Mouse (Mus musculus): ENCODE measurements around the gene Unk.
"Not testable (repeated sequence)": the region's sequence is repeated elsewhere in the genome, so short reads cannot be mapped to it uniquely, and the experiment has no call there.

Unk gene

DNA sequence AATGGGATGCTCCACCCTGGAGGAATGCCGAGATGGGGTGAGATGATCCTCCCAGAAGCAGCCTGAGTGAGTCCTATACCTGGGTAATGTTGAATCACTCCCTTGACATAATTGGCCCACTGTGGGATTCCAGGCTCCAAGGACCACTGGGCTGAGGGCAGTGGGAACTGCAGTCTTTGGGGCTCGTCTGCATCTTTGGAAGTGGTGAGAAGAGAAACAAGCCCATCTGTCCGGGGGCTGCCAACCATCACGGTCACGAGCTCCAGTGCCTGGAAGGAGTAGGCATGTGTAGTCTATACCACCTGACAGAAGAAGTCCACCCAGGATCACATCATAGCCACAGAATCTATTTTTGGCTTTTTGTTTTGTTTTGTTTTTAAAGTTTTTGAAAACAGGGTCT, 19.2 kb upstream of the Unk start:
- DNase-seq (ENCODE audit: low spot score) = no peak

DNA sequence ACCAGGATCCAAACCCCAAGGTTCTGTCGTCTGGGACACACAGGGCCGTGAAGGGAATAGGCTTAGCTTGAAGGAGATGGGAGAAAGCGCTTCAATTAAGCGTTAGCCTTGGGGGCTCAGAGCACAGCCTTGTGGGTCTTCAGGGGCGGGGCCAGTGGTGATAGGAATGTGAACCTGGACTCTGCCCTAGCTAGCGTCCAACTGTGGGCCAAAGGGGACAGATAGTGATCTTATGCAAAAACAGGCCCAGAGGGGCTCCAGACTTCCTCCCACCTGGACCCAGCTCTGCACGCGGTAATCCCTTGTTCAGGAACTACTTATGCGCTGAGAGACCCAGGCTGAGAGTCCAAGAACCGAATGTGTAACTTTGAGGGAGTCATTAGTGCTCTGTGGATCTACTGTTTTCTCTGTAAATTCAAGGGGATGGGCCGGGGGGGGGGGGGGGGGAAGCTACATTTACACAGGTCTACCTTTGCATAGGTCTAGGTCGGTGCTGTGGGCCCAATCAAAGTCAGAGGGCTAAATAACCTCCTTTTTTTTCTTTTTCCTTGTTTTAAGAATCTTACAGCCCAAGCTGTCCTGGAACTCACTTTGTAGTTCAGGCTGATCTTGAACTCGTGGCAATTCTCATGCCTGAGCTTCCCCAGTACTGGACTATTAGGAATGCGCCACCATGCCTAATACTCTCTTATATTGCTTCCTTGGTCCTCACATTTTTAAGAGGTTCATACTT, 18.4 kb upstream of the Unk start:
- no peak for DNase-seq (ENCODE audit: low spot score)

DNA sequence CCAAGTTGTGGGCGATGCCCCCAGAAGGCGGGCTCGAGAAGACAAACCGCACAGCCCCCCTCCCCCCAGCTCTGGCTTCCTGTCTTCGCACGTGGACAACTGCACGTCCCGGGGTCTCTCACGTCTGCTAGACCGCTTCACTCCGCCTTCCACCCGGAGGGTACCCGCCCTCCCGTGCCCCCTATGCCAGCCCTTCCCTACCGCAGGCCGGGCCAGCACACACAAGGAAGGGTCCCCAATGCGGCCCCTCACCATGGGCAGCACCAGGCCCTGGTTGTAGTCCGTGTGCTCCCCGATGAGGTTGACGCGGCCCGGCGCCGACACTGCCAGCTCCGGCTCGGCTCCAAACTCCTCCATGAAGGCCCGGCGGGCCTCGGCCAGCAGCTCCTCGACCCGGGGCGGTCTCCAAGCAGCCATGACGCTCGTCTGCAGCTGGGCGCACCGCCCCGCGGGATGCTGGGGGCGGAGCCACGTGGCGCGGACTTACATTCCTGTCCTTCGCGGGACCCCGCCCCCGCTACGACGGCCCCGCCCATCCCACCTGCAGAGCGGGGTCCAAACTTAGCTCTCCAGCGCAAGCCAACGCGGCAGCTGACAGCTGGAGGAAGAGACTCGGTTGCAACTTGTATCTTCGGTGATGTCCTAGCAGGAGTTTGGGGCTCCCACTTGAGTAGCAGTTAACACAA, 17.7 kb upstream of the Unk start, which contains the start of gene Galk1:
Gene Galk1 (minus strand): TSS at position 458 of the 686 bp plus-strand sequence.
- peak; percentile 93 for DNase-seq (ENCODE audit: low spot score)

DNA sequence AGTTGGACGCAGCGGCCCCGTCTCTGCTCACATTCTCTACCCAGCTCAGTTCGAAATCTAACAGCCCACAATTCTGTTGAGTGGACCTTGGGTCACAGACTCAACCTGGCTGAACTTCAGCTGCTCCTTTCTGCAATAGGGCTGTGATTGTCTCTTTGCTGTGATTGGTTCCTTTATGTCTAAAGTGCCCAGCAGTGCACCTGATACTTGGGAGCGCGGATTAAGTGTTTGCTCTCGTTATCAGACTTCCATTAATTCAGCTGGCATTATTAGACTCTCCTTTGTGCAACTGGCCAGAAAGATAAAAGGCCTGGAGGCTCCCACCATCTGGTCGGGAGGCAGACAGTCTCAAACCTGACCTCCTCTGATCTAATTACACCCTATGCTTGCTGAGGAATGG, 15.3 kb upstream of the Unk start:
- DNase-seq (ENCODE audit: low spot score) = no peak

- no peak for DNase-seq (ENCODE audit: low spot score)
Measured at GRCm38 (mm10) chr11:116018106-116018505, 12.0 kb upstream of the Unk start.

GRCm38 (mm10) chr11:116018867-116019266, 11.3 kb upstream of the Unk start:
- DNase-seq (ENCODE audit: low spot score) = not testable (repeated sequence)

DNA sequence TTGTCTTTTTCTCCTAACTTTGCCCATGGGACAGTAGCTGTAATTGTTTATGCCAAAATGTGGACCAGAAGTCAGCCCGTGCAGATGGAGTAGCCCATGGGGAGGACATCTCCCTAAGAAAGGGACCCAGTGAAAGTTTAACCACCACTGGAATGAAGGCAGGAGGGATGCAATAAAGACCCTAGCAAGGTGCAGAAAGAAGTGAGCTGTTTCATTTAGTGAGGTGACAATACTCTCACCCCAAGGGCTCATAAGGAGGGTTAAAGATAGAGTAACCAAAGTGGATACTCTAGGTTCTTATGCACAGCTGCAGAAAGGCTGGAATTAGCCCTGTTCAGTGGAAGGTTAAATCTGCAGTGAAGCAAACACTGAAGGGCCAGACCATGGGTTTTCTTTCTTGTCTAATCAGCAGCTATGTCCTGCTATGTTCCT, 10.7 kb upstream of the Unk start:
- DNase-seq (ENCODE audit: low spot score) = no peak

DNA sequence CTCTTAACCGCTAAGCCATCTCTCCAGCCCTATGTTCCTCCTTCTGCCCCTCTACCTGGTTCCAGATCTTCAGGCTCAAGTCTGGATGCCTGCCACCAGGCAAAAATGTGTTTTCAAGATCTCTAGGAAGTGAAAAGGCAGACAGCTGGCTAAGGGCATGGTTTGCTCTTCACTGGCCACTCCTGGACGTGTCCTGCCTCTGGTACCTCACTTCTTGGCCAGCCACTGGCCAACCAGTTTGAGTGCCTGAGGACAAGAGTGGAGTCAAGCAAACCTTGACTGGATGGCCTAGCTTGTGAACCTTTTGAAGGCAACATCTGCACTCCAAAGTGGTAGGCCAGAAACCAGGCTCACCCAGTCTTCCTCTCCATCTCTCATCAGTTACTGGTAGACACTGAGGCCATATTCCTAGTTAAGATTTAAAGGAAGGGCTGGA, 10.1 kb upstream of the Unk start:
- DNase-seq (ENCODE audit: low spot score) = no peak

DNA sequence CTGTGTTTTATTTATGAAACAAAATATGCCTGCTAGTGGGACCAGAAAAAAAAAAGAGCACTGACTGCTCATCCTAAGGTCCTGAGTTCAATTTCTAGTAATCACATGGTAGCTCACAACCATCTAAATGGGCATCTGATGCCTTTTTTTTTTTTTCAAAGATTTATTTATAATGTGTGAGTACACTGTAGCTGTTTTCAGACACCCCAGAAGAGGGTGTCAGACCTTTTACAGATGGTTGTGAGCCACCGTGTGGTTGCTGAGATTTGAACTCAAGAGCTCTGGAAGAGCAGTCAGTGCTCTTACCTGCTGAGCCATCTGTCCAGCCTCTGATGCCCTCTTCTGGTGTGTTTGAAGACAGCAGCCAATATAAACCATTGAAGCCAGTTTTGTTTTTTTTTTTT, 9.6 kb upstream of the Unk start:
- DNase-seq (ENCODE audit: low spot score) = no peak

DNA sequence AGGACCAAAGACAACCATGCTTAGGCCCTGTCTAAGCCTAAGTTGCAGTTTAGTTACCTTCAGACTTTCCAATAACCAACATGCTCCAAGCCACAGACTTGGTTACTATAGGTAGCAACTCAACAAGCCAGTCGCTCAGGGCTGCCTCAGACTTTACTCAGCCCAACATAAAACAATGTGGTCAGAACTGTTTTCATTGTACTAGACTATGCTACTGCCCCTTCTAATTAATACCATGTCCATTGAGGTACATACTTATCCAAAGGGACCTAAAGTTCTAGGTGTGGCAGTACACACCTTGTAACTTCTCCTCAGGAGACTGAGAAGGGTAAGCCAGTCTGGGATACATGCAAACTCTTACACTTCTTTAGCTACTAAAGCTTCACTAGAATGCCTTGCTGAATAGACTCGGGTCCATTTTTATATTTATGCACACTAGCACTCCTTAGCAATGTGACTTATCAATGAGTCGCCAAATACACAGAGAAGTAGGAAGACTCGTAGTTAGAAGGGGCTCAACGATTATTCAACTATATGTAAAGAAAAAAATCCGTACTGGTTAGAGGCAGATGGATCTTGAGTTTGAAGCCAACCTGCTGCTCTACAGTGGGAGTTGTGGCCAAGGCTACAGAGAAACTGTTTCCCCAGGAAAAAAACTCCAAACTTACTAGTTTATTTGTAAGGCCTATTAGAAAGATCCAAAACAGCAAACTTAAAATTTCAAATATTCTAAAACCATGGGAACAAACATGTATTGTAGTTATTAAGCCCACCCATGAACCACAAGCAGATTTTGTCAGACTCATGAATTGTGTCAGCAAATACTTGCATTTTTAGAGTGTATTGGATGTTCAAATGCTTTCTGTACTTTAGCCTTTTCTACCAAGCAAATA, 8.5 kb upstream of the Unk start:
- no peak for DNase-seq (ENCODE audit: low spot score)

DNA sequence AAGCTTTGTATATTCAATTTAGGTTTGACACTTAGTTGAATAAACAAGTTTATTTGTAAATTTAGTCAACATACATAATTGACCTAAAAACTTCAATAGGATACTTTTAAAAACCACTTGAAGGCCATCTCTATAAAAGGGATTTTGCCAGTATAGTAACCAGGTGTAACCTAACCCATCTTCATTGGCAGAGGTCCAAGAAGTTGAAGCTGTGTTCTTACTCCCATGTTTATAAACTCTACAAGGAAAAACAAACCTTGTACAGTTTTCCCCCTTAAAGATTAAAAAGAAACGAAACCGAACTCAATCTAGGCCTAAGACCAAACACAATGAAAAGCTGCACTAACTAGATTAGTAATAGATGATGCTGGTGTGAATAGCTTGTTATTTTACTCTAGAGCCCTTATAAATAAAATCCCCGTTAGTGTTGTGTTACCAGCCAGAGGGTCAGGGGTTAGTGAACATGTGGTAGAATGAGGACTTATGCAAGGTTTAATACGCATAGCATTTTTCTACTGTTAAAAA, 7.8 kb upstream of the Unk start:
- no peak for DNase-seq (ENCODE audit: low spot score)

- not testable (repeated sequence) for DNase-seq (ENCODE audit: low spot score)
Measured at GRCm38 (mm10) chr11:116023074-116023770, 6.9 kb upstream of the Unk start.

- no peak for DNase-seq (ENCODE audit: low spot score)
Measured at GRCm38 (mm10) chr11:116023771-116024355, 6.3 kb upstream of the Unk start.

GRCm38 (mm10) chr11:116024356-116024808, 5.7 kb upstream of the Unk start:
- DNase-seq (ENCODE audit: low spot score) = peak; percentile 98

GRCm38 (mm10) chr11:116025056-116025845, 4.9 kb upstream of the Unk start:
- DNase-seq (ENCODE audit: low spot score) = no peak

GRCm38 (mm10) chr11:116027756-116028155, 2.4 kb upstream of the Unk start, which contains the start of gene H3f3b:
Gene H3f3b (minus strand): TSS chr11:116027962.
- DNase-seq (ENCODE audit: low spot score) = no peak

DNA sequence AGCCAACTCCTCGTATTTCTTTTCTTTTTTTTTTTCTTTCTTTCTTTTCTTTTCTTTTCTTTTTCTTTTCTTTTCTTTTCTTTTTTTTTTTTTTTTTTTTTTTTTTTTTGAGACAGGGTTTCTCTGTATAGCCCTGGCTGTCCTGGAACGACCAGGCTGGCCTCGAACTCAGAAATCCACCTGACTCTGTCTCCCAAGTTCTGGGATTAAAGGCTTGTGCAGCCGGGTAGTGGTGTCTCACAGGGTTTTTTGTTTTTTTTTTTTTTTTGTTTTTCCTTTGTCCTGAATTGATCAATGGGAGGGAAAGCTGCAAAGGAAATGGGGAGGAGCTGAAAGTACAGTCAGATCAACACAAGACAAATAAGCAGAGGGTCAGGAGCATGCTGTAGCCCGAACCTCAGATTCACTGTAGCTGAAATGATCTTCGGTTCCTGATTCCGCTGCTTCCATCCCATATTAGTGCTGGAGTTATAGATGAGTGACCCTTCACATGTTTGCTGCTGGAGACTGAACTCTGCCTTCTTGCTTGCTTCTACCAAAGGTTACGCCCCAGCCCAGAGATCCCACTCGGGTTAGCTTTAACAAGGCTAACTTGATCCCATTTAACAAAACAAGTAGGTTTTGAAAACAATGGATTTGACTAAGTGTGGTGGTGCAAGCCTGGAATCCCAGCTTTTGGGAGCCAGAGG, 1.8 kb upstream of the Unk start:
- DNase-seq (ENCODE audit: low spot score) = no peak

DNA sequence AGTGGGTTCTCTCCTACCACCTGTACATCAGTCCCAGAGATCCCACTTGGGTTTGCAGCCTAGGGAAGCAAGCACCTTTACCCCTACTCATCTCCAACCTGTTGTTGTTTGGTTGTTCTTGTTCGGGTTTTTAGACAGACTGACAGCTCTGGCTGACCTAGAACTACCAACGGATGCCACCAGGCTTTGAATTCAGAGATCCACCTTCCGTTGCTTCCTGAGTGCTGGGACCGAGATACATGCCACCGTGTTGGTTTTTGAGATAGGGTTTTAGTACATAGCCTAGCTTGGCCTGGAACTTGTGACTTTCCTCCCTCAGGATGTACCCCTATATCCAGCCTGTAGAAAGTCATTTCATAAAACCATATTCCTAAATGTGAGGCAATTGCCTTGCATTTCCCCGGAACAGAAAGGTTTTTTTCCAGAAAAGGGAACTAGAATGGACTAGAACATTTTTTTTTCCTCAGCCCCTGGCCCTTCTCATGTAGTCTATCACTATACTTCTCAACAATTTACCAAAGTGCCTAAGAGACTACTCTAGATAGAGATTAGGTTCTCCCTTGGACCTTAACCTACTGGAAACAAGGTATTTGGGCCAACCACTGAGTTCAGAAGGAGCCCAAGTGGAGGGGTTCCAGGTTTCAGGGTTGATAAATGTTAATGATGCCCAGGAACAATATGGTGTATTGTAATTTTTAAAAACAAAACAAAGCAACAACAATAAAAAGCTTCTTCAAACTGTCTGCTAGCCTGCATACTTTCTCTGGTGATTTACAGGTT, 846 bp upstream of the Unk start:
- no peak for DNase-seq (ENCODE audit: low spot score)
